Mouse (Mus musculus) liver, adult 2 months (tissue): ENCODE results near the gene Rnf141.

Source experiments
- CTCF ChIP-seq: fragments of 200-500 bp; IDR thresholded peaks from 2 replicates; pipeline ENCODE4 v1.5.1; 2011; ENCODE audit warnings: low read depth, low read length, control low read depth
- POLR2A ChIP-seq: fragments of 200-500 bp; IDR thresholded peaks from 2 replicates; pipeline ENCODE4 v1.6.1; 2011; ENCODE audit warnings: low read length, control low read depth; ENCODE audit not compliant: insufficient read depth; ENCODE audit errors: extremely low read depth

DNA sequence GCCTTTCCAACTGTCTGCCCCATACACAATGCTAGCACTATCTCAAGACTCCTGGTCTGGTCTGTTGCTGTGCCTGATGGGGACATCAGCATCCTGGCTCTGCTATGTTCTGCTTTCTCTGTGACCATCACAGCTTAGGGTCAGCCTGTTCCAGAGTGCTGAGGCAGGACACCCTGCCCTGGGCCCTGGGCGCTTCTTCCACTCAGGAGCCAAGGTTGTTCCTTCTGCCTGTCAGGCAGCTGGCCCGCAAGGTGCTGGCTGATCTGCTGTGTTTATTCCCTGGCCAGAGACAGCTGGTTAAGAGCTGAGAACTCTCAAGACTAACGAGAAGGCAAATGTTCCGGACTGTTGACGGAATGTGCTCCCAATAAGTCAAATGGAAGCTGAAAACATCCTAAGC, 52.1 kb downstream of the Rnf141 start:
- TF ChIP-seq POLR2A (no peak), CTCF (no peak)
